Mouse (Mus musculus) olfactory bulb, adult 2 months (tissue): ENCODE measurements around the gene Psmd8. TPM values are rescaled to one million over a fixed set of nuclear protein-coding genes. Genes with fewer than 3 reads are reported as not detected.

Source experiments
- H3K27ac ChIP-seq: fragments of 200-500 bp; 2 replicates; pipeline ENCODE4 v1.5.1; 2012; ENCODE audit warnings: low read depth, low read length; ENCODE audit not compliant: insufficient read depth
- H3K4me1 ChIP-seq: fragments of 200-500 bp; 2 replicates; pipeline ENCODE4 v1.6.1; 2012; ENCODE audit warnings: low read length; ENCODE audit not compliant: control insufficient read depth, insufficient read depth
- H3K4me3 ChIP-seq: fragments of 200-500 bp; 2 replicates; pipeline ENCODE4 v1.5.1; 2012; ENCODE audit warnings: mild to moderate bottlenecking, low read depth, low read length, moderate library complexity; ENCODE audit not compliant: insufficient read depth
- CTCF ChIP-seq: fragments of 200-500 bp; IDR thresholded peaks from 2 replicates; pipeline ENCODE4 v1.5.1; 2012; ENCODE audit warnings: low read depth, mild to moderate bottlenecking, low read length, moderate library complexity; ENCODE audit not compliant: insufficient read depth
- POLR2A ChIP-seq: fragments of 200-500 bp; IDR thresholded peaks from 2 replicates; pipeline ENCODE4 v1.6.1; 2012; ENCODE audit warnings: mild to moderate bottlenecking, low read depth, low read length, moderate library complexity; ENCODE audit not compliant: insufficient read depth
- WGBS: fragments of 180-500 bp; shearing (Covaris S2); methylation state at CpG from one replicate; pipeline ENCODE4 v1.1.7; 2018; 5-methylcytosine and 5-hydroxymethylcytosine counted together
- polyA plus RNA-seq: library from polyadenylated mRNA; stranded (reverse); fragments of >200 nt; gene quantifications from 2 replicates; pipeline ENCODE4 v1.2.4, GENCODE M21; 2012; ENCODE audit warnings: low replicate concordance; ENCODE audit not compliant: missing spikeins, insufficient read depth, insufficient read length

Gene Psmd8
- polyA plus RNA-seq, 1 experiment, result not detected

DNA sequence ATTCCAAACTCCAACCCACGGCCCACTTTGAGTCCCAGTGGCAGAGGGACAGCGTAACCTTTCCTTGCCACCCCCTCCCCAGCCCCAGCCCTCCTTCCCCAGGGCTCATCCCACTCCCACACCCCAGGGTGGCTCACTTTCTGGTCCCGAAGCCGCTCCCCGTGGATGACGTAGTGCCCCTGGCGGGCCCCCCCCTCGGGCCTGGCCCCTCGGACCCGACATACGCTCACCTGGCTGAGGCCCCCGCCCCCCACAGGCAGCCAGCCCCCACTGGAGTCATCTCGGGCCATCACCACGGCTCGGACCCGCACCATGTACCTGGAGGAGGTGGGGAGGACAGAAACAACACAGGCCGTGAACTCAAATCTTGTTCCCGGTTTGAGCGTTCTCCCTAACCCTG lies 12.8 kb downstream of the Psmd8 start:
- TF ChIP-seq POLR2A, result no peak

DNA sequence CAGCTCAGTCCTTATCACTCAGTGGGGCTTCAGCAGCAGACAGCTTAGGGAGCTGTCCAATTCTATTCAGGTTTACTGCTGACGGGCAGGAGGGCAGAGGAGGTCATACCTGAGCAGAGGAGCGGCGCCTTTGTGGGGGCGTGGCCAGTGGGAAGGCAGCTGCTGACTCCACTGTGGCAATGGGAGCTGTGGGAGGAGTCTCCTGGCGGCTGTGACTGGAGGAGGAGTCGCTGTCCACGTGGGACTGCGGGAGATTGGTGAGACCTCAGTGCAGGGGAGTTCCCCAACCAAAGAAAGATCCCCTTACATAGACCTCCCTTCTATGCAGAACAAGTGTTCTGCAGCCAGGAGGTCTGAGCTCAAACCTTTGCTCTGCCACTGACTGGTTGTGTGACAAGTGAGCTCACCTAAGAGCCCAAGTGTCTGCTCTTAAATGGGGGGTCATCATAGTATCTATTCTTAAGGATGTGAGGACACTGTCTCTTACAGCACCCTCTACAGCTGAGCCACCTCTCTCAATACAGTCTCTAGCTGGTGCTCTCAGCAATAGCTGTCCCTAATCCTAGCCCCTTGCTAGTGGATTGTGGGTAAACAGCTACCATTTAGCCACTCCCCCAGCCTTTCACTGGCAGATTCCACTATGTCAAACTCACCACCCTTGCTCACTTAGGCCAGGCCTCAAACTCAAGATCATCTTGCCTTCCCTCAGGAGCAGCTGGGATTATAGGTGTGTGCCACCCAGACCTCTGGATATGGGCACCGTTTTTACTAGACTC lies 17.6 kb downstream of the Psmd8 start:
- TF ChIP-seq POLR2A, result no peak
- Histone ChIP-seq H3K27ac (no peak overlapping the region), H3K4me1 (peaks cover 4% of the 10 kb centered on the region; the same call in 1 of the 2 replicates), H3K4me3 (no peak overlapping the region)
- WGBS, result 46% methylated on average over 9 of the region's 9 CpGs

More for the DNA sequence above, 12.8 kb downstream of the Psmd8 start:
- peaks cover 40% of the 10 kb centered on the region for H3K4me1 ChIP-seq
- WGBS, result 43% methylated on average over 19 of the region's 19 CpGs
- no peak overlapping the region for H3K4me3 ChIP-seq
- no peak overlapping the region for H3K27ac ChIP-seq

DNA sequence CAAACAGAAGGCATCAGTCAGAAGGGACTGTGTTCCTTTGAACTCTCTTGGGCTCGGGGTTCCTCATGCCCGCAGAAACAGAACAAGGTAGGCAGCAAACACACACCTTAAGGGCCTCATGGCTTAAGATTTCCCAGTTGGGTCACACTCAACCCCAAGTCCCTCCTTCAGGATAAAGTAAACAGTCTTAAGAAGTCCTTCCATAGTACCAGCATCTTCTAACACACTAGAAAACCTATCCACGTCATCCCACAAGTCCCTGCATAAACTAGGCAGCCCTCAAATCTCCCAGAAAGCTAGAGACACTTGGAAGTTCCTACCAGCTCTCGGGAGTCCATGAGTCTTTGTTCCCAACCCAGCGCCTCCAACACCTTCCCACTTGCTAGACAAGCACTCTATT lies 18.2 kb downstream of the Psmd8 start:
- no peak for TF ChIP-seq POLR2A
- TF ChIP-seq CTCF, result no peak
- no peaks in the 10 kb centered on the region for H3K4me1 ChIP-seq
- 92% methylated on average over 5 of the region's 5 CpGs for WGBS
- no peak overlapping the region for H3K4me3 ChIP-seq
- no peak overlapping the region for H3K27ac ChIP-seq

DNA sequence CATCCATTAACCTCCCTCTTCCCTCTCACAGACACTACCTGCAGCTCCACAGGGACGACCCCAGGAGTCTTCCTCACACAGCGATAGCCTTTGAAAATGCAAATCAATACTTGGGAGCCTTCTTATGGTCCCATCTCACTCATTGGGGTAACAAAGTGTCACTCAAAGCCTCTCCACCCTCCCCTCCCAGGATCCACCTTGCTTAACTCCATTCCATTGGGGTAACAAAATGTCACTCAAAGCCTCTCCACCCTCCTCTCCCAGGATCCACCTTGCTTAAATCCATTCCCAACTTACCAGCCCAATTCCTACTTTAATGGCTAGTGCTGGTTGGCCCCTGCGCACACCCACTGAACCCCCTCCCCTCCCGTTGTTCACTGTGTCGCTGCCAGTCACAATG lies 22.2 kb downstream of the Psmd8 start:
- Histone ChIP-seq H3K4me3 (no peak overlapping the region), H3K27ac (no peak overlapping the region), H3K4me1 (peaks cover 12% of the 10 kb centered on the region)
- TF ChIP-seq POLR2A, result no peak
- TF ChIP-seq CTCF, result no peak
- 6% methylated on average over 5 of the region's 5 CpGs for WGBS

DNA sequence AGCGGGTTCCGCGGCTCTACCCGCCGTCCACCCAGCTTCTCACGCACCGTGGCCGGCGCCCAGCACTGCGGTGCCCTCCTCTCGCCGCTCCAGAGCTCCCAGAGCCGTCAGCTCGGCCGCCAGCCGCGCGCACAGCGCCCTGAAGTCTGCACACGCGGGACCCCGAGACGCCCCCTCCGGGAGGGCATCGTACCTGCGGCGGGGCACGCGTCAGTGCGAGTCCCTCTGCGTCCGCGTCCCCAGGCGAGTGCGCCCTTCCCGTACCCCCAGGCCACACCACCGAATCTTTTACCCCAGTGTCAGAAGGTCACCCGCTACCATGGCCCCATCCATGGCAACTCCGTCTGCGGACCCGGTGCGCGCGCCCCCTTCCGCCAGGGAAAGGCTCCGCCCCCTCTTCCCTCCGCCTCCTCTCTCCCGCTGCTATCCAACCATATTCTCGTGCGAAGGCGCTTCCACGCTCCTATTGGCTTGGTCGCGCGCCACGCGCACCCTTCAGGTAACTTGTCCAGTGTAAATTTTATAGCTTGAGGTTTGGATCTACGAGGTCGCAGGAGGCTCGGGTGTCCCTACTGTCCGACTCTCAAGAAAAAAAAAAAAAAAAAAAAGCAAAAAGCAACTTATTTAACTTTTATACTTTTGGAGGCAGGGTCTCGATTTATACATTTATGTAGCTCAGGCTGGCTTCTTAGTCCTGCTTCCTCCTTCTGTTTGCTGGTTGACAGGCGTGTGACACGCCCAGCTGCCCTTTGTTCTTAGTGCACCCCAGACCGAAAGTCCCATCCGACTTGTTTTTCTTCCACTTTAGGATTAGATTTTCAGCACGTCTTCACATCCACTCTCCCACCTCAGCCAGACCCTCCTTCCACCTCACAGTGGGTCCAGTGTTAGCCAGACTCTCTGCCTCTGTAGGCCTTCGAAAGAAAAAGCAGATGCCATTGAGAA lies 24.4 kb downstream of the Psmd8 start, which contains the start of gene Fam98c:
TSS of gene Fam98c (minus strand) at position 397 of the 945 bp plus-strand sequence.
- TF ChIP-seq POLR2A (no peak; the same call in none of the 2 replicates), CTCF (no peak)
- Histone ChIP-seq H3K4me1 (peaks cover 17% of the 10 kb centered on the region), H3K4me3 (peak within 1 kb of the TSS; percentile 83), H3K27ac (peak within 1 kb of the TSS; percentile 63)
- WGBS, result 3% methylated on average over 68 of the region's 68 CpGs

DNA sequence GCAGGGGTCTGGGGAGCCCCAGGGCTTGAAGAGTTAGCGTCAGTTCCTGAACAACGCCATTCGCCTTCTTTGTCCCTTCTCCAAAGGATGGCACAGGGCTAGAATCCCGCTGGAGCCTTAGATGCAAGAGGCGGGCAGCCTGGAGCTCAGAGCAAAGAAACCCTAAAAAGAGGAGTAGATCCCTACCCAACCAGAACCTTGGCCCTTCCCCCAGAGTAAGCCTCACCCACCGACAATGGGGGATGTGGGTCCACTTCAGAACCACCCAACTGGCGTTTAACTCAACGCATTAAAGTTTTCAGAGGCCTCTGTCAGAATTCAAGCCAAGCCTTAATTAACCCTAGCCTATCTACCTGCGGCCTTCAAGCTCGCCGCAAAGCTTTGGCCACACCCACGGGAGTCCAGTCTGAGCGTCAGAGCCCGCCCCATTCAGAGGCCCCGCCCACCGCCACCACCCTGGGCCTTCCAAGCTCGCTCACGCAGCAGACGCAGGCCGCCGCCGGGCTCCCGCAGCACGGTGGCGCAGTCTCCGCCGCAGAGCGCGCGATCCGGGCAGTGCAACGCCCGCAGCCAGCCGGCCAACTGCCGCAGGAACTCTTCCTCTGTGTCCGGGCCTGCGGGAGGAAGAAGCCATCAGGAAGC lies 25.2 kb downstream of the Psmd8 start:
- Histone ChIP-seq H3K27ac (peak overlapping the region; percentile 63), H3K4me1 (peaks cover 17% of the 10 kb centered on the region), H3K4me3 (peak overlapping the region; percentile 83)
- 7% methylated on average over 37 of the region's 37 CpGs for WGBS
- TF ChIP-seq CTCF (no peak), POLR2A (peak; percentile 65)

DNA sequence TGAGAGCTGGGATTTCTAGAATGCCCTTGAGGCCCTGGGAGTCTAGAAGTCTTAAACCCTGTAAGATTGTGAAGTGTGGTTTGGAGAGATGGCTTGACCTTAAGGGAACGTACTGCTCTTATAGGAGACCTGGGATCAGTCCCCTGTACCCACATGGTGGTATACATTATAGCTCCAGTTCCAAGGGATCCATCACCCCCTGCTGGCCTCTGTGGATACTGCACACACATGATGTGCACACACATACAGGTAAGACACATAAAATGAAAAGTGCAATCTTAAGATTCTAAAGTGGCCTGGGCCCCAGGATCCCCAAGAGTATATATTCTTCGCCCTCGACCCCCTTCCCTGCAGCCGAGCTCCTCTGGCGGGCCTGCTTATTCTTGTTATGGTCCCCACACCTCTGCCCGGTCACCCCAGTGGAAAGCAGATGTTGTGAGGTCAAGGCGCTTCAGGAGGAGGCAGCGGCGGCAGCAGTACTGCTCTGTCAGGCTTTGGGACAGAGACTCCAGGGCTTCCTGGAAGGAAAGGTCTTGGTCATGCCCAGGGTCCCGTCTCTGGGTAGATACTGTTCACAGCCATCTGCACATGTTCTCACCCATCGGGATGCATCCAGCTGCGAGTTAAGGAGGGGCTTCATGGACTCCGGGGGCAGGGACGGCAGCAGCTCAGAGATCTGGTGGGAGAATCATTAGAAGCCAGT lies 26.3 kb downstream of the Psmd8 start:
- H3K4me3 ChIP-seq, result no peak overlapping the region
- TF ChIP-seq CTCF (no peak), POLR2A (no peak)
- 97% methylated on average over 14 of the region's 14 CpGs for WGBS
- H3K4me1 ChIP-seq, result peaks cover 17% of the 10 kb centered on the region
- no peak overlapping the region for H3K27ac ChIP-seq

DNA sequence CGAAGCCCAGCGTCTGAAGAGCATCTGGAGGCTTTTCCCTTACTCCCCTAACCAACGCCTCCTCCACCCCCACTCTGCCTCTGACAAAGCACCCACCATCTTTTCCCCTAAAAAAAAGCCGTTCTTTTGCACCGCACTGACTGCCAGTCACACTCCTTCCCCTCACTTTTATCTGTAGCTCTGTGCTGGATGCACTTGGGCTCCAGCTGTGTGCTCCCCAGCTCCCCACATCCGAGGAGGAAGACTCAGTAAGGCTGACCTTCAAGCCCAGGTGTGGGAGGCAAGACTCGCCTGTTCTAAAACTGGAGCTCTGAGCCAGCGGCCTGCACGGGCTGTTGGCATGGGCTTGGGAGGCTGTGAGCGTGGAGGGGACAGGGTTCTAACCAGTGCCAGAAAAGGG lies 29.0 kb downstream of the Psmd8 start:
- WGBS, result 50% methylated on average over 10 of the region's 10 CpGs
- Histone ChIP-seq H3K27ac (no peak overlapping the region), H3K4me1 (peaks cover 16% of the 10 kb centered on the region), H3K4me3 (no peak overlapping the region)
- TF ChIP-seq CTCF (no peak), POLR2A (no peak)
